Mouse (Mus musculus) thymus, postnatal 0 days (tissue): ENCODE measurements at regions not wholly inside any gene's neighbourhood (a gene's known extent, or its start where the extent isn't known, plus 50 kb on each side); places are given as distances from the start of the nearest gene placed in this dataset.
"Not testable (repeated sequence)": the region's sequence is repeated elsewhere in the genome, so short reads cannot be mapped to it uniquely, and the experiment has no call there.

Source experiments
- DNase-seq: peaks from one replicate; pipeline ENCODE4 v3.0.0-alpha.2; 2015; ENCODE audit warnings: low spot score

- no peak for DNase-seq
Measured at GRCm38 (mm10) chr1:161728546-161729206, 59.6 kb downstream of the Fasl start.

DNA sequence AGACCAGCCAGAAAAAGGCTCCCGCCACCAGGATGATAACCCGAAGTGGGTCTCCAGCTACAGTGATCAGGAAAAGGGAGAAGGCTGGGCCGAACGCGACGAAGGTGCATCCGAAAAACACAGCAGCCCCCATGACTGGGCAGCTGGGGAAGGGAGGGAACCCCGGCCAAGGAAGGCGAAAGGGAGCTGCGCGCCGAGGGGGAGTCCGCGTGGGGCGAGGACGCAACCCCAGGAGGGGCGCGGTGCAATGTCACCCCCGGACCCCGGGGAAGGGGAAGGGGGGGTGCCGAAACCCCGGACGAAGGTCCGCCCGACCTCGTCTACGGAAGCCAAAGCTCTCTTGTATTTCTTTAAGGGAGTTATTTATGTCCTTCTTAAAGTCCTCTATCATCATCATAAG lies 60.9 kb downstream of the Fasl start:
- not testable (repeated sequence) for DNase-seq

GRCm38 (mm10) chr1:161726098-161726497 lies 62.2 kb downstream of the Fasl start:
- DNase-seq = not testable (repeated sequence)

DNA sequence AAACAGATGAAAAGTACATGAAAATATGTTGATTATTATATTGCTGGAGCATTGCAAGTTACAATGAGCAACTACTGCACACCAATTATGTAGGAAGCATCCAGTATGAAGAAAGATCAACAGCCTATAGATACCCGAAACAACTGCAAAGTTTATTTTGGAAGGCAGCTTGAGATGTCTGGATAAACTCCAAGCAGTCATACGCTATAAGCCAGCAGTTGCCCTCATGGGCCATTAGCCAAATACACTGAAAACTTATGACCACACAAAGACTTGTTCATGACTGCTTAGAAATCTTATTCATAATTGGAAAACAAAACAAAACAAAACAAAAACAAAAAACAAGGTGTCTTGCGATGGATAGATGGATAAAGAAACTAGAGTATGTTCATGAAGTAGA lies 68.4 kb downstream of the Fasl start:
- DNase-seq = no peak

- no peak for DNase-seq
Measured at GRCm38 (mm10) chr1:161718254-161718653, 70.0 kb downstream of the Fasl start.

DNA sequence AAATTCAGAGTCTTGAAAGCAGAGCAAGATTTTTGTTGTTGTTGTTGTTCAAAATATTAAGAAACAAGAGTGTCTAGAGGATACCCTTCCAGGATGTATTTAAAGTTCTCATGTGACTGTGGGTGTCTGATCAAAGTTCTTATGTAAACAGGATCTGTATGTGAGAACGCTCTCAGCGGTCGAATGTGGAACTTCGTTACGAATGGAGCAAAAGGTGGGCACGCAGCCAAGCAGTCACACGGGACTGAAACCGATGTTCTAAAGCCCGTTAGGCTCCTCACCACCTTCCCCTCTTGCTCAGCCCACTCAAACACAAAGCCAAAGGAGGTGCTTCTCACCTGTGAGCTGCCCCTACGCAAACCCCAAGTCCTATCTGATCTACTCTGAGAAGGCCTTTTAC lies 75.4 kb downstream of the Fasl start:
- DNase-seq = peak; percentile 54

DNA sequence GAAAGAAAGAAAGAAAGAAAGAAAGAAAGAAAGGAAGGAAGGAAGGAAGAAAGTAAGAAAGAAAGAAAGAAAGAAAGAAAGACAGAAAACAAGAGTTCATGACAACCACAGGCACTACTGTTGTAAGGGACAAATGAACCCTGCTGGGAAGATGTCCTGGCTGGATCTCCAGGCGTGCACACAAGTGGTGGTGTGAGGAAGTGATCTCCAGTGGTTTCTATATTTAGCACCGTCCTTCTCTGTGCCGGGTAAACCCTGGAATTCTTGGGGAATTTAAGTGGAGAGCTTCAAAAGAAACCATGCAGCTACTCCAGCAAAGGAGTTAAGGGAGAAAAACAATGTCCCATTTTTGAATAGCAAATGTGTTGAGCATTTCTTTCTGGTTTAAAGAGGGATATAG lies 76.0 kb downstream of the Fasl start:
- DNase-seq = no peak

DNA sequence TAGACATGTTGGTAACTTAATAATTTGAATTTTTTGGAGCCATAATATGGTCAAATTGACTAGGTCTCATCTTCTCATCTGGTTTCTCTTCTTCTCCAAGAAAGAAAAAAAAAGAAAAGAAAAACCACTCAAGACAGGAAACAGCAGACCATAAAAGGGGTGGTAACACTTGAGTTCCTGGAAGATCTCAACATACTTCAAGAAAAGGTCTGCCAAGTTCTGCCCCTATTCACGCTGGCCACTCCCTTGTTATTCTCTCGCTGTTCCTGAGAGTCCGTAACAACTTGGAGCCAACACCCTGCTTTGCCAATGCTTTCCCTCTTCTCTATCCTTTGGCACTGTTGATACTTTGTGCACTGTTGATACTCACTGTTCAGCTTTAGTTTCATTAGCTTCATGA lies 81.2 kb downstream of the Fasl start:
- no peak for DNase-seq

DNA sequence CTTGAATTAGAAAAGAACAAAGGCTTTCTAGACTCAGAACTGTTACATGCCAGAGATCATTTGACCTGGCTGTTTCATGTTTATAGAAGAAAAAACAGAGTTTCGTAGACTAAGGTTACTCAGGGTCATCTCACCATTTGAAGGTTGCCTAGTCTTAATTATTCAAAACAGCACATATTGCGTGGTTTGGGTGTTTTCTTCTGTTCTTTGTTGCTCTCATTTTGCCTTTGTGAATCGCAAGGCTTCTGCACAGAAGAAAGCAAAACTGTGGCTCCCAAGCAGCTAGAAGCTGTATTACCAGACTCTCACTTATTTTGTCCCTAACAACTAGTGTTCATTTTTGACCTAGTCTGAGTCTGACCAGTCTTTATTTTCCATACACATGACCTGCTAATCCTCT lies 83.3 kb downstream of the Fasl start:
- no peak for DNase-seq

- peak; percentile 10 for DNase-seq
Measured at GRCm38 (mm10) chr1:161704527-161704926, 83.8 kb downstream of the Fasl start.

- no peak for DNase-seq
Measured at GRCm38 (mm10) chr1:161695886-161696285, 92.4 kb downstream of the Fasl start.

DNA sequence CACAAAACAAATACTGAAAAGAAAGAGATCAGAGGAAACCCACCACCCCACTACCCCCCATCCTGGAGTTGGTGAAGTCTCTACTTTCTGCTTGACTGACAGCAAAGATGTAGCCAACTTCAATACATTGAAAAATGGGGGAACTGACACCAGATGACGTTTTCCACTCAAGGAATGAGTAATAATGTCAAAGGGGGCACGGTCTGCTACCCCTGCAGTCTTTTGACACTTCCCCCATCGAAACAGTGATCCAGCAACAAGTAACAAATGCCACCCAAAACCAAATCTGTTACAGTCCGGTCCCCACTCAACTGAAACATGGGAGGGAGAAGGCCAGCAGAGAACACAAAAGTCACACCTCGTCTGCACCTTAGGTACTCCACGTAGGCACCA lies 94.5 kb downstream of the Fasl start:
- DNase-seq = no peak

DNA sequence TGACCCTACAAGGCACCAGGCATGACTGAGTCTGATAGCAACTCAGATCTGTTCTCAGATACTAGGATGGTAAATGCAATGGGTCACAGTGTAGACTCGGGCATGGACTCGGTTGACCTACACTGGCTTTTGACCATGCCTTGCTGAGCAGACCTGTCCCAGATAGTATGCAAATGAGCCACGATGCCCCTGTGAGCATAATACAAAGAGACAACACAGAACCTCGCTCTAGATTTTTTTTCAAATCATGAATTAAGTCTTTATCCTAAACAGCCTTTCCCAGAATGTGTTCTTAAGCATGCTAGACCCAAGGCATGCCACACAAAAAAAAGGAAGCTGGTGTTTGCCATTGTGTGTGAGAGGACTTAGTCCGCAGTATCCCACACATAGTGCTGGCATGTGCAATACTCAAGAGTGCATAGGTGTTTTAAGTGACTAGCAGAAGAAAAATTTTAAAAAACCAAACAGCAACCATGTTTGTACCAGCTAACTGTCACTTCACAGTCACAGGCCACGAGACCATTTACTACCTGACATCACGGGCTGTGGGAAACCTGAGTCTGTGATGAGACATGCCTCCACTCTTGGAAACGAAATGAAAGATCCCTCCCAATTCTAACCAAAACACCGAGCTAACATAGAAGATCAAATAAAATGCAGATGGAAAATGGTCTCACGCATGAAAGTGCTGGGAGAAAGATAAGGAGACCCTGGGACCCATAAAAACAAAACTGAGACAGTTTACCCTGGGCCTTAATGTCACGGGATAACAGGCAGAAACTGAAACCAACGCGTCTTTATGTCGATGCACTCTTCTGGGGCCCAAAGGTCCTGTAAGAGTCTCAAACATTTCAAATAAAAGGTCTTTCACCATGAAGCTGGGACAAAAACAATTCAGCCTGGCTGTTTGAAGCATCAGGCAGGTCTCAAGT lies 95.2 kb downstream of the Fasl start:
- DNase-seq = no peak

- DNase-seq = no peak
Measured at GRCm38 (mm10) chr1:161688946-161689345, 99.3 kb downstream of the Fasl start.

DNA sequence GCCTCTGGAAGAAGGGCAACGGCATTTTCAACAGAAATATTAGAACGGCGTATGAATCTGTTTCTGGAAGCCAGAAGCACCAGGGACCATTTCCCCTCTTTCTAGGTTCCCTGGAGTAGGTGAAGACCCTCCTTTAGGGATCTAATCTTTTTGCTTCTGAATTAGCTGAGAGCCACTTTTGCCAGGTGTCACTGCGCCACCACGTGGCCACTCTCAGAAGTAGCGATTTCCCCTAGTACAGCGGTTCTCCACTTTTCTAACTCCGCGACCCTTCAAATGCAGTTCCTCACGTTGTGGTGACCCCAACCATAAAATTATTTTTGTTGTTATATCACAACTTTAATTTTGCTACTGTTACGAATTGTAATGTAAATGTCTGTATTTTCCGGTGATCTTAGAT lies 100.7 kb downstream of the Fasl start:
- DNase-seq = peak; percentile 61

- DNase-seq = no peak
Measured at GRCm38 (mm10) chr1:161680558-161680957, 107.7 kb downstream of the Fasl start.

DNA sequence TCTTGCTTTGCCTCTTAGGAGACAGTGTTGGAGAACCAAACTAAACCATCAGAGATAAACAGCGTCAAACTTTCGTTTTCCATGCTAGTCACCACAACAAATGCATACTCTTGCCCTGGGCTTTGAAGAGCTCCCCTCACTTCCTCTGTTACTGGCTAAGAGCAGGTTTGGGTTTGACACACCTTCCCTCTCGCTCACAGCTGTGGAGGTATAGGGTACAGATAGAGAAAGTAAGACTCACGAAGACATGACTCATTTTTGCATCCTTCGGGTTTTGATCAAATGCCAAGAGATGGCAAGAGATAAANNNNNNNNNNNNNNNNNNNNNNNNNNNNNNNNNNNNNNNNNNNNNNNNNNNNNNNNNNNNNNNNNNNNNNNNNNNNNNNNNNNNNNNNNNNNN lies 117.4 kb downstream of the Fasl start:
- DNase-seq = peak; percentile 85

DNA sequence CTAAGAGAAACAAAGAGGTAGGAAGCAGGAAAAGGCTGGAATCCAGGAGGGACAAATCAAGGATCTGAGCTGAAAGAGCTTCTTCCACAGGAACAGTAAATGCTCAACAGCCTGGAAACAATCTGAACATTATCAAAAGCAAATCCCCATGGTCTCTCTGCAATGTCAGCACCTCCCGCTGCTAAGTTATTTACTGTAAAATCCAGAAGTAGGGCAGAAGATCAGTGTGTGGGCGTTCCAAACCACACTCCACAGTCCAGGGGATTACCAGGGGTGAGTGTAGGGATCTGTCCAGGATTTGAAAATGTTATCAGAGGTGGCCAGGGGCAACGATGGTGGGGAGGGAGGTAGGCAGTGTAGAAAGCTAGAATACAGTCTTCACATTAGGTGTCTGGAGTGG lies 124.0 kb downstream of the Fasl start:
- DNase-seq = no peak

- no peak for DNase-seq
Measured at GRCm38 (mm10) chr1:161663351-161663750, 124.9 kb downstream of the Fasl start.

- DNase-seq = no peak
Measured at GRCm38 (mm10) chr1:161662241-161662640, 126.1 kb downstream of the Fasl start.

DNA sequence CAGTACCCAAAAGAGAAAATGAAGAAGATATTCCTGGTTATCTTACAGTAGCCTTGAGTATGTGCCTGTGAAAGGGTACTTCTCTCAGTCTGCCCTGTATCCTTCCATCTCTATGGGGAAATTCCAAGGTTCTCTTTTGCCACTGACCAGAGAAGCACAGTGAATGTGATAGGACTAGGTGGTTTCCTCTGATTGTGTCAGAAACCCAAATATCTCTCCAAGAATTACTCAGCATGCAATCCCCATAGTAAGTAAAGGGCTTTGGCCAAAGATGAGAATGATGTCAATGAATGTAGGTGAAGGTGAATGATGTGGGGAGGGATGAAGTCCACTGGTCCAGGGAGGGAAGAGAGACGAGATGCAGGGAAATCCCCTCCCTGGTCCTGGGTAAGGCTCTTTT lies 130.8 kb downstream of the Fasl start:
- no peak for DNase-seq

GRCm38 (mm10) chr1:161649387-161649786 lies 138.9 kb downstream of the Fasl start:
- DNase-seq = no peak

DNA sequence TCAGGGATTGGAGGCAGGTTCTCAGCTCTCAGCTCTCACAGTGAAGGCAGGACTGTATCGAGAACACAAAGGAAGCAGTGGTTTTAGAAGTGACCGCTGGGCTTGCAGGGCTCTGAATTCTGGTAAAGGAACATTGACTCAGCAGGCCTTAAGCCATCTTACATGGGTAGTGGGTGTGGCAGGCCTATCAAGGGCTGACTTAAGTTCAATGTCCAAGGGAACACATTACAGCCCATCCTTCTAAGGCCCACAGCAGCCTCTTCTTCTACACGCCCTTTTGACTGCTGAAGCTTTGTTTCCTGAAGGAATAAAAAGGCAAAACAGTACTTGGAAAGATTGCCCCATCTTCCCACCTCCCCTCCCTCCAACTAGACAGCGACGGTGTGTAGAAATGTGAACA lies 137.6 kb downstream of the Tnfsf18 start:
- no peak for DNase-seq
